ENCODE assay signal across 8 mouse cellular contexts in the genomic region with DNA sequence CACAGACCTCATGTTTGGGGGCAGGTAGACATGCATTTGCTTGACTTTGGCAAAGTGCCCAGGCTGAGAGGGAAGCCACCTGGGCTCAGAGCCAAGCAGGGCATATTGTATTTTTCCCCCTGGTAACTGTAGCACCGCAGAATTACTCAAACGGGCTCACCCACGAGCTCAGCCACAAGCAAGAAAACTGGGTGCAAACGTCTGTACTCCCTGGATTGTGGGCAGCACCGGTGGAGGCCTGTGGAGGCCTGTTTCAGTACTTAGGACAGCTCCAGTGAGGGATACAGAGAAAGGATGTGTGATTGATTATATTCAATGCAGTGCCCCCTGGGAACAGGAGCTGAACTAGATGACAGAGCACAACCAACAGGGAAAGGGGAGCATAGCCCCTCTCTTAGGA.
DNase-seq lines count a peak whose midpoint lies in the region; ATAC-seq and TF ChIP-seq lines count a peak whose summit lies in the region.

No protein-coding gene starts in this region.

- WGBS in forebrain, embryonic 13.5 days, result 4% methylated on average over 5 of the region's 5 CpGs
- 16% methylated on average over 5 of the region's 5 CpGs for WGBS in forebrain, embryonic 11.5 days
- 8% methylated on average over 5 of the region's 5 CpGs for WGBS in neural tube, embryonic 13.5 days
- 21% methylated on average over 5 of the region's 5 CpGs for WGBS in thymus, adult 2 months

- peak overlapping the region; percentile 14; the same call in 1 of the 2 replicates for H3K27ac ChIP-seq in forebrain, embryonic 13.5 days
- no peak overlapping the region for H3K27ac ChIP-seq in forebrain, embryonic 11.5 days (ENCODE audit: low read depth, low read length)
- H3K27ac ChIP-seq in neural tube, embryonic 13.5 days (replicated peaks), result no peak overlapping the region
- H3K27ac ChIP-seq in thymus, adult 2 months (ENCODE audit: control insufficient read depth, insufficient read depth, low read length), result no peak overlapping the region

- peaks cover 12% of the 10 kb centered on the region for H3K4me1 ChIP-seq in forebrain, embryonic 13.5 days
- no peaks in the 10 kb centered on the region for H3K4me1 ChIP-seq in forebrain, embryonic 11.5 days (replicated peaks; ENCODE audit: control insufficient read depth, insufficient read depth, low read length)
- H3K4me1 ChIP-seq in neural tube, embryonic 13.5 days (replicated peaks), result peaks cover 11% of the 10 kb centered on the region
- no peaks in the 10 kb centered on the region for H3K4me1 ChIP-seq in thymus, adult 2 months (replicated peaks; ENCODE audit: control insufficient read depth, insufficient read depth, low read length)

- H3K4me2 ChIP-seq in forebrain, embryonic 13.5 days, result no peak overlapping the region
- H3K4me2 ChIP-seq in forebrain, embryonic 11.5 days (ENCODE audit: low read depth, low read length, severe bottlenecking), result no peak overlapping the region
- H3K4me2 ChIP-seq in neural tube, embryonic 13.5 days, result no peak overlapping the region

- no peak overlapping the region for H3K9ac ChIP-seq in forebrain, embryonic 13.5 days
- no peak overlapping the region for H3K9ac ChIP-seq in forebrain, embryonic 11.5 days (ENCODE audit: low read length)
- H3K9ac ChIP-seq in neural tube, embryonic 13.5 days, result 0 out of 2 replicates have a peak overlapping the region, but pooled peaks have one; percentile 26

- H3K27me3 ChIP-seq in forebrain, embryonic 13.5 days, result no peaks in the 10 kb centered on the region
- no peaks in the 10 kb centered on the region for H3K27me3 ChIP-seq in forebrain, embryonic 11.5 days (ENCODE audit: control insufficient read depth, insufficient read depth, low read length)
- H3K27me3 ChIP-seq in neural tube, embryonic 13.5 days, result no peaks in the 10 kb centered on the region
- no peaks in the 10 kb centered on the region for H3K27me3 ChIP-seq in thymus, adult 2 months (ENCODE audit: control insufficient read depth, insufficient read depth, low read length)

- H3K9me3 ChIP-seq in forebrain, embryonic 13.5 days (replicated peaks), result no peaks in the 10 kb centered on the region
- no peaks in the 10 kb centered on the region for H3K9me3 ChIP-seq in forebrain, embryonic 11.5 days (ENCODE audit: control insufficient read depth, low read length)
- no peaks in the 10 kb centered on the region for H3K9me3 ChIP-seq in neural tube, embryonic 13.5 days

- H3K36me3 ChIP-seq in forebrain, embryonic 13.5 days (ENCODE audit: poor library complexity, severe bottlenecking), result no peaks in the 10 kb centered on the region
- H3K36me3 ChIP-seq in forebrain, embryonic 11.5 days (ENCODE audit: control insufficient read depth, insufficient read depth, low read length), result no peaks in the 10 kb centered on the region
- no peaks in the 10 kb centered on the region for H3K36me3 ChIP-seq in neural tube, embryonic 13.5 days
- H3K36me3 ChIP-seq in thymus, adult 2 months (ENCODE audit: control insufficient read depth, insufficient read depth, low read length), result no peaks in the 10 kb centered on the region

- TF ChIP-seq POLR2A in thymus, adult 2 months (IDR thresholded peaks at IDR 0.05; ENCODE audit: control insufficient read depth, extremely low read depth, insufficient read depth, low read length, poor library complexity), result no peak

- no peak for TF ChIP-seq CTCF in thymus, adult 2 months (IDR thresholded peaks at IDR 0.05; ENCODE audit: borderline replicate concordance, control insufficient read depth, extremely low read depth, insufficient read depth, low read length, poor library complexity)

- no peak overlapping the region for H3K4me3 ChIP-seq in forebrain, embryonic 13.5 days
- no peak overlapping the region for H3K4me3 ChIP-seq in forebrain, embryonic 11.5 days (ENCODE audit: low read depth, low read length)
- H3K4me3 ChIP-seq in neural tube, embryonic 13.5 days, result no peak overlapping the region
- no peak overlapping the region for H3K4me3 ChIP-seq in thymus, adult 2 months (ENCODE audit: control insufficient read depth, insufficient read depth, low read length)

- no peak for DNase-seq in forebrain, embryonic 11.5 days (ENCODE audit: low spot score)
- peak; percentile 14 for DNase-seq in WW6 (ENCODE audit: low read depth, low spot score)
- peak; percentile 48 to 49 for DNase-seq in frontal cortex, postnatal 36 days (ENCODE audit: low spot score in 2 of 2)
- DNase-seq in layer of hippocampus, adult 9-10 months (ENCODE audit: low spot score), result peak; percentile 10
- no peak for DNase-seq in thymus, adult 2 months
- DNase-seq in urinary bladder, postnatal 10 days (ENCODE audit: low spot score), result no peak

- peak; percentile 65 for ATAC-seq in forebrain, embryonic 13.5 days
- no peak for ATAC-seq in forebrain, embryonic 11.5 days (replicated peaks; ENCODE audit: low FRiP score)
- peak; percentile 69 for ATAC-seq in neural tube, embryonic 13.5 days (ENCODE audit: low read depth)

Comparison
In these comparisons a context has a peak if more than half of its experiments do, and no peak if none do; other contexts are left out.
1. DNase-seq: peak in WW6 (single experiment), frontal cortex, postnatal 36 days (2 of 2) and layer of hippocampus, adult 9-10 months (single experiment); none in forebrain, embryonic 11.5 days (single experiment), thymus, adult 2 months (single experiment) and urinary bladder, postnatal 10 days (single experiment).